Mouse (Mus musculus) erythroblast, embryonic 14.5 days (primary cell): ENCODE measurements at regions not wholly inside any gene's neighbourhood (a gene's known extent, or its start where the extent isn't known, plus 50 kb on each side); places are given as distances from the start of the nearest gene placed in this dataset.

Source experiments
- GATA1 ChIP-seq: IDR thresholded peaks from 2 replicates; pipeline ENCODE4 v1.6.1; 2012; ENCODE audit warnings: low read length, inconsistent platforms, mixed read lengths
- TAL1 ChIP-seq: IDR thresholded peaks from 3 replicates; pipeline ENCODE4 v1.6.1; 2012; ENCODE audit warnings: low read length, inconsistent platforms, mixed read lengths

DNA sequence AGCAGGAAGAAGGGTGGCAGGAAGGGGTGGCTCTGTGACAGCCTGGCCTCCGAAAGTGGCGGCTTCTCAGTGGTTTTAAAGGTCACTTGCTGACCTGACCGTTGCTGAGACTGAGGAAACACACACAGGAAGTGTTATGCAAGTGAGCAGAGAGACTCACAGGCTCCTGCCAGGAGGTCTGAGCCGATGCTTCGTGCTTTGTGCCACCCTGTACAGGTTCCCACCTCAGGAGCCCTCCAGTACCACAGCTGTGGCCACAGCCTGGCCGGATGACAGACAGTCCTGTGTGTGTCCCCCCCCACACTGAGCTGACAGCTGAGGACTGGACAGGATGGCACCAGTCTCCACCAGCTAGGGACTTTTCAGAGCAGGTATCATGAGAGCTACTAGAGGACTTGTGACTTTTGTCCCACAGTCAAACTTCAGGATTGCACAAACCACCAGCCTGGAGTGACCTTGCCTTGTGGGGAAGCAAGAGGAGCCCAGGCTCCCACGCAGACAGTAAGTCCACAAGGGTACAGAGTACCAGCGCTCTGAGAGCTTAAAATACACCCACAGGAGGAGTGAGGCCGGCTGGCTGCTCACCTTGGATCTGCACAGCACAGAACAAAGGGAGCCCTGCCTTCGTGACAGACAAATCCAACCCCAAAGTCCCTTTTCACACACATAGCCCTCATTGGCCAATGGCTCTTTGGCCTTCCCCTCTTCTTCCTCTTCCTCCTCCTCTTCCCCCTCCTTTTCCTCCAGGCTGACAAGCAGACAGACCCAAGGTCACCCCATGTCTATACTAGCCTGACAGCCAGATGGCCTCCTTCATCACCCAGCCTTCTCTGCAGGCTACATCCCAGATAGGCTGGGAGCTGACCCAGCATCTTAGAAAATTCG lies 158.1 kb upstream of the Rreb1 start:
- TF ChIP-seq GATA1 (no peak), TAL1 (no peak)
